Mouse (Mus musculus): Measurements from ENCODE around the gene Ranbp3l. TPM values are rescaled to one million over a fixed set of nuclear protein-coding genes. Genes with fewer than 3 reads are reported as not detected.
A peak's percentile ranks its signal among the peaks of the same experiment; 100 is the strongest.

The Ranbp3l gene
- polyA plus RNA-seq, 1 experiment from 2014 or later, result 0.46 TPM

DNA sequence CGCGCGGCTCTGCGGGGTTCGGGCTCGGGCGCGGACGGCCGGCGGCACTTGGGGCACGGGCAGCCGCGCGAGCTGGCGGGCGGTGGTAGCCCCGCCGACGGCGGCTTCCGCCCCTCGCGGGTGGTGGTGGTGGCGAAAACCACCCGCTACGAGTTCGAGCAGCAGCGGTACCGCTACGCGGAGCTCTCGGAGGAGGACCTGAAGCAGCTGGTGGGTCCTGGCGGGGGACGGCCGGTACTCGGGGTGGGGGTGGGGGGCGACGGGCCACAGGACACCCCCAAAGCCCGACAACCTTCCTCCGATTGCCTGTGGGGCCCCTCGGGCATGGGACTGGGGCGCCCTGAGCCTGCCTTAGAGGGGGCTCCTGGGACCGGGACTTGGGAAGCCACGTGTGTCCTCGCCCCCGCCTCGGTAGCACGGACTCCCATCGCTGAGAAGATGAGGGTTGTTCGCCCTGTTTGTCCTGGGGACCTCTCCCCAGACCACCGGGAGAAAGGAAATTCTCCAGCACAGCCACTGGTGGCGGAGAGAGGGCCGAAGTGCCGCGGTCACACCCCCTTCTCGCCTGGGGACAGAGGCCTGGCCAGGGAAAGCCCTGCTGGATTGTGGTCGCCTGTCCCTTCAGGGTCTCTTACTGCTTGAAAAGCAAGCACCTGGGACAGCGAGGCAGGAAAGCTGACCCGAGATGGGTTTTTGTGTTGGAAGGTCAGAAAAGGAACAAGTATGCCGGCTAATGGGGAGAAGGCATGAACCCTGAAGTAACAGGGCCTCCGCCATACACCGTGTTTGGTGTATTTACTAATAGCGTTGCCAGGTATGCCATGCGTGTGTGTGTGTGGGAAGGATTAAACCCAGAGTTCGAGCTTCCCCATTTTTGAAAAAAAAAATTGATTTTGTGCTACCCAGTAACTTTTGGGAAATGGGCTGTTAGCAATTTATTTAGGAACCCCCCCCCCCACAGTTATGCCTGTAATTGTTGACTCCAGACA lies 104.1 kb downstream of the Ranbp3l start:
- Histone ChIP-seq H3K27me3 (replicated peaks) (no peaks in the 10 kb centered on the region), H3K9me3 (no peaks in the 10 kb centered on the region), H3K27ac (peak overlapping the region; percentile 94), H3K4me2 (peak overlapping the region; percentile 71), H3K4me3 (replicated peaks) (peak overlapping the region; percentile 92), H3K4me1 (peaks cover 21% of the 10 kb centered on the region), H3K9ac (peak overlapping the region; percentile 88), H3K36me3 (no peaks in the 10 kb centered on the region)
- ATAC-seq (ENCODE audit: insufficient read depth, low FRiP score, low read depth), result 0 out of 2 replicates have a peak, but pooled peaks have one; percentile 1
- WGBS, result under 1% methylated on average over 59 of the region's 66 CpGs

DNA sequence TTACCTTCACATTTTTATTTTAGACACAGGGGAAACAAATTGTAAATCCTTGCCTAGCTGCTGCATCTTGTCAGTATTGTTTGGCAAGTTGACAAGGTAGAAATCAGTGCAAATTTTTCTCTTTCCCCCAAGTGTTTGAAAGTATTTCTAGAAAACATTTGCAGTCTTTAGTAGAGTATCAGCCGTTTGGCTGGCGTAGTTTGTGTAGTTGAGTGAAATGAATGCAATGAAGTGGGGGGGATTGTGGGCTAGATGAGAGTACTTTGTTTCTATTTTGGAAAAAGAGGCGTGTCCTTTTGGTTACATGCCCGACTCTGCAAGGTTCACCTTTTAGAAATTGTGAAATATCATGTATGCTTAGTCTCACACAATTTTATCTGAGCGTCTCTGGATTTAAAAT lies 104.9 kb downstream of the Ranbp3l start:
- H3K27me3 ChIP-seq (replicated peaks), result no peaks in the 10 kb centered on the region
- peaks cover 21% of the 10 kb centered on the region for H3K4me1 ChIP-seq
- no peak for ATAC-seq (ENCODE audit: insufficient read depth, low FRiP score, low read depth)
- H3K9ac ChIP-seq, result no peak overlapping the region
- no peaks in the 10 kb centered on the region for H3K36me3 ChIP-seq
- 14% methylated on average over 5 of the region's 5 CpGs for WGBS
- peak overlapping the region; percentile 92 for H3K4me3 ChIP-seq (replicated peaks)
- peak overlapping the region; percentile 94; the same call in 1 of the 2 replicates for H3K27ac ChIP-seq
- H3K9me3 ChIP-seq, result no peaks in the 10 kb centered on the region
- H3K4me2 ChIP-seq, result peak overlapping the region; percentile 71

DNA sequence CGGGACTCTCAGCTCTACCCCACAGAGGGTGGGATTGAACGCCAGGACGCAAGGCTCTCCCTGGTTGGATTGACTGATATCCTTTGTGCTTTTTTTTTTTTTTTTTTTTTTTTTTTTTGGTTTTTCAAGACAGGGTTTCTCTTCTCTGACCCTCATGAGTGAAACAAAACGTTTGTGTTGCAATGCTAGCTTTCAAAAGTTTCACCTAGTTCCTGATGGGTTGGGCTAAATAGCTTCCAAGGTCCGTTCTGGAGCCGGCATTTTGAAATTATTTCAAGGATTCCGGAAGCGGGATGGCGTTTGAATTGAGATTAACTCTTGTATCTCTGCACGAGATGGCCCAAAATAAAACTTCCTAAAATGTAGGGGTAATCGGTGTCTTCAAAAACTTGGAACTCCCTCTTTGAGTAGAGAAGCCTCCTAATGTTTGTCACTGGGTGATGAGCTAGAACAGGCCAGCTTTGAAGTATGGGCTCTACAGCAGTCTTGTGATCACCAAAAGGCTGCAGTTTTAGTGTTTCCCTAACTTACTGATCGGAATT lies 105.4 kb downstream of the Ranbp3l start:
- no peaks in the 10 kb centered on the region for H3K27me3 ChIP-seq (replicated peaks)
- H3K9me3 ChIP-seq, result no peaks in the 10 kb centered on the region
- 23% methylated on average over 12 of the region's 12 CpGs for WGBS
- H3K4me3 ChIP-seq (replicated peaks), result peak overlapping the region; percentile 92
- peaks cover 21% of the 10 kb centered on the region for H3K4me1 ChIP-seq
- H3K9ac ChIP-seq, result no peak overlapping the region
- peak overlapping the region; percentile 71 for H3K4me2 ChIP-seq
- H3K36me3 ChIP-seq, result no peaks in the 10 kb centered on the region
- ATAC-seq (ENCODE audit: insufficient read depth, low FRiP score, low read depth), result no peak
- H3K27ac ChIP-seq, result 0 out of 2 replicates have a peak overlapping the region, but pooled peaks have one; percentile 44

DNA sequence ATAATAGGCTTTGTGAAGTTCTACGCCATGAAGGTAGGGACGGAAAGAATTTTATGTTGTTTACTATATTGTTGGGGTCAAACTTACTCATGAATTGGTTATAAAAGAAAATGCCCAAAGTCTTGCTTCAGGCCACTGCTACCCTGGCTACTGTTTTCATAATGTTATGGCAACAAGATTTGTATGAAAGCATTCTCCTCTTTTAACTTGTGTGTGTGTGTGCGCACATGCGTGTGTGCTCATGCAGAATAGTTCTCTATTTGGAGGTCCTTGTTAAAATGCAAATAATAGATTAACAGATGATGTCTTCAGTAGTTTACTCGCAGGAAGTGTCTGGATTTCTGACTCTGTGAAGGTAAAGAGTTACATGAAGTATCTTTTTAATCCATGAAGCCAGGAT lies 105.9 kb downstream of the Ranbp3l start:
- H3K27me3 ChIP-seq (replicated peaks), result no peaks in the 10 kb centered on the region
- H3K4me2 ChIP-seq, result peak overlapping the region; percentile 71
- no peaks in the 10 kb centered on the region for H3K36me3 ChIP-seq
- H3K9ac ChIP-seq, result no peak overlapping the region
- H3K4me1 ChIP-seq, result peaks cover 23% of the 10 kb centered on the region
- no peak for ATAC-seq (ENCODE audit: insufficient read depth, low FRiP score, low read depth)
- 67% methylated on average over 5 of the region's 5 CpGs for WGBS
- no peak overlapping the region for H3K27ac ChIP-seq
- H3K4me3 ChIP-seq (replicated peaks), result peak overlapping the region; percentile 92; the same call in 1 of the 2 replicates
- no peaks in the 10 kb centered on the region for H3K9me3 ChIP-seq

DNA sequence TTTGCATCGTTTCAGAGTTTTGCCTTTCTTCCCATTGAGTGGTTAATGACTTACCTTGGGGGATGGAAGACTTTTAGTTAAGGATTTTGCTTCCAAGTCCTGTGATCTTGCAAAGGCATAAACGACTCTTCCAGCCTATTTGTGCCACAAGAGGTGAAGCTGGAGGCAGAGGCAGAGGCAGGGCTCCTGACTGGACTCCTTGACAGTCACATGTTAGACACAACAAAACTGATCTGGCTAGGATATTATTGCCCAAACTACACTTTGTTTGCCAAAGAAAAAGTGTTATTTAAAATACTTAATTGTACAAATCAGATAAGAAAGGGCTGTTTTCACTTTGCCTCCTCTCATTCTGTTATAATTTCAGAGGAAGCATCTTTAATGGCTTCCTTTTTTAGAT lies 106.4 kb downstream of the Ranbp3l start:
- H3K36me3 ChIP-seq, result no peaks in the 10 kb centered on the region
- H3K27me3 ChIP-seq (replicated peaks), result no peaks in the 10 kb centered on the region
- ATAC-seq (ENCODE audit: insufficient read depth, low FRiP score, low read depth), result no peak
- peak overlapping the region; percentile 27; the same call in 1 of the 2 replicates for H3K27ac ChIP-seq
- no peak overlapping the region for H3K9ac ChIP-seq
- H3K4me2 ChIP-seq, result no peak overlapping the region
- H3K4me1 ChIP-seq, result peaks cover 25% of the 10 kb centered on the region
- H3K4me3 ChIP-seq (replicated peaks), result no peak overlapping the region
- WGBS, result 22% methylated on average over 2 of the region's 2 CpGs
- no peaks in the 10 kb centered on the region for H3K9me3 ChIP-seq

DNA sequence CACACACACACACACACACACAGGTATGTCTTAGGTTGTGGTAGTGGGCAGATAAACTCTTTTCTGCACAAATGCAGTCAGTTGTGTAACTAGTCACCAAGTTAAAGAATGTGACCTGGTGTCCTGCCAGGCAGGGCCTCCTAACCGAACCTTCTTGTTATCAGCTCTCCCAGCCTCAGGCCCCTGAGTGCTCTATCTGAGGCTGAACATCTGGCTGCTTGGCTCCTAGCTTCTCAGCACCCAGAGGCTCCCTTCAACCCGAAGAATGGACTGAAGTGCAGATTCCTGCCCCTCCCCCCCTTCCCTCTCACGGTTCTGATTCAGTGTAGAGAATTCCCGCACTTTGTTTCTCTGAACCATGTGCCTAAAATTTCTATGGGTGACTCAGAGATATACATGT lies 106.9 kb downstream of the Ranbp3l start:
- Histone ChIP-seq H3K4me3 (replicated peaks) (no peak overlapping the region), H3K27ac (peak overlapping the region; percentile 31; the same call in 1 of the 2 replicates), H3K4me1 (peaks cover 27% of the 10 kb centered on the region), H3K36me3 (no peaks in the 10 kb centered on the region), H3K4me2 (peak overlapping the region; percentile 11), H3K9ac (no peak overlapping the region), H3K27me3 (replicated peaks) (no peaks in the 10 kb centered on the region), H3K9me3 (no peaks in the 10 kb centered on the region)
- ATAC-seq (ENCODE audit: insufficient read depth, low FRiP score, low read depth), result peak; percentile 58
- 7% methylated on average over 4 of the region's 4 CpGs for WGBS

DNA sequence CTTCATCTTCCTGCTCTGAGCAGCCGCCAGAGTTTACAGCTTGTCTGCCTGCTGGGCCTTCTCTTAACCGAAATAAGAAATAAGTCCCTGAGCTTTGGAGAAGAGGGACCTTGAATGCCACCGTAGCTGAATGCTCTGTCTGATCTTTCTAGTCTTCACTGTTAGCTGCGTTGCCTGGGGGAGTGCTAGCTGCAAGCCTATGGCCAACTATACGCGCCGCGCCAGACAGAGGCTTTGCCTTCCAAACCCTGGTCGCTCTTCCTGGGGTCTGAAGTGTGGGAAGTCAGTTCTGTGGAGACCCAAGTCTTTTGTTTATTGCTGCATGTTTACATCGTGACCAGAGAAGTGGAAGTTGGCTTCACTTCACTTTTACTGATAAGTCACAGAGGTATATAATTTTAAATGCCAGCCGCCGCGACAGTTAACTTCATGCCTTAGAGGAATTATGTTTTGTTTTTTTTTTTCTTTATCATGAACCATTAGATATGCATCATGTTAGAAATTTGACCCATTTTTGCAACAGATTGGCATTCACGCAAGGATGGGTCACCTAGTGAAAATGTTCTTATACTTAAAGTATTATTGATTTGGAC lies 108.0 kb downstream of the Ranbp3l start:
- Histone ChIP-seq H3K9ac (no peak overlapping the region), H3K9me3 (no peaks in the 10 kb centered on the region), H3K36me3 (no peaks in the 10 kb centered on the region), H3K4me1 (peaks cover 27% of the 10 kb centered on the region), H3K4me3 (replicated peaks) (no peak overlapping the region), H3K4me2 (no peak overlapping the region), H3K27ac (no peak overlapping the region), H3K27me3 (replicated peaks) (no peaks in the 10 kb centered on the region)
- ATAC-seq (ENCODE audit: insufficient read depth, low FRiP score, low read depth), result no peak
- WGBS, result 44% methylated on average over 14 of the region's 14 CpGs

DNA sequence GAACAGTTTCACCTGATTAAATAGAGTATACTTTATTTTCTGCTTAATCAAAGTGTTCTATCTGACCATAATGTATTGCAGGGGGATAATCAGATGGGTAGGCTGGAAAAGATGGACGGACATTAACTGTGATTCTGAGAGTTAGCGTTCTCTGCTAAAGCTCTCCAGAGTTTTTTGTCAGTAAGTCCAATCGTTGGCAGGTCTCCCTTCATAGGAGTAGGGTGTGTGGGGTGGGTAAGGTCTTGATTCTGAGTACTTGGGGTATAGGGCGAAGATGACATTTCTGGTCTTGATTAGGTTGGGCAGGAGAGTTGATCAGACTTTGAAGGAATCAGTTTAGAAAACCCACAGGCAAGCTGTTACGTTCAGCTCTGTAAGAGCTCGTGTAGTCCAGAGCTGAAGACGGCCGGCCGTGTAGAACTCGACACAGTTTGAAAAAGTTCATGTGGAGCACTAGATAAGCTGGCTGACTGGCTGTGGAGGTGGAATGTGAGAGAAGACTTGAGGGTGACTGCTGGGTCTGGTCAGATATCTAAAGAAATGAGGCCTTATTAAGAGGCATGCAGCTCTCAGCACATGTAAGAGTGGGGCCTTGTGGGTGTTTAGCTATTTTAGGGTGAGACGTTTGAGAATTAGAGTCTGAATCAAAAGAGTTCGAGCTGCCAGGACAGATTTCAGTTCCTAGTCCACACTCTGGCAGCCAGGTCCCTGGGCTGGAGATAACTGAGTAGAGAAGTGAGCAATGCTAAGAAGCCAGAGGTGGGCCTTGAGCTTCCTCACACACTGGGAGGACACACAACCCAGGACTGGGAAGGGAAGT lies 110.9 kb downstream of the Ranbp3l start:
- Histone ChIP-seq H3K4me2 (no peak overlapping the region), H3K4me1 (peaks cover 22% of the 10 kb centered on the region), H3K27me3 (replicated peaks) (no peaks in the 10 kb centered on the region), H3K9me3 (no peaks in the 10 kb centered on the region), H3K4me3 (replicated peaks) (no peak overlapping the region), H3K9ac (no peak overlapping the region), H3K27ac (peak overlapping the region; percentile 49), H3K36me3 (no peaks in the 10 kb centered on the region)
- peak; percentile 59; the same call in 1 of the 2 replicates for ATAC-seq (ENCODE audit: insufficient read depth, low FRiP score, low read depth)
- WGBS, result 54% methylated on average over 12 of the region's 12 CpGs

DNA sequence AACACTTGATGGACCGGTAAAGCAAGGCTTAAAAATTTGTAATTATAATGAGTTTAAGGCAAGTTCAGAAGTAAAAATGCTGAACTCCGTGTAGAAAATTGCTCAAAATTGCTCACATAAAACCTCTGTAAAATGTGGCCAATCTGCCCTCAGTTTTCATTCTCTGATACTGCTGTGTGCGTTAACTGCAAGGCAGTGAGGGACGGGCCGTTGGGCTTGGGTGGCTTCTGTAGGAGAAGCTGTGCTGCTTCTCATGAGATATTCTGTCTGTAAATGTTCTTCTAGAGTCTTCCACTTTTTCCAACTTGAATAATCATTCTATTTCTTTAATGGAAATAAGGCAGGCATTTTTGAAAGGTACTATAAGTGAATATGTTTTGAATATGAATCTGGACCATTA lies 111.9 kb downstream of the Ranbp3l start:
- no peak overlapping the region for H3K4me3 ChIP-seq (replicated peaks)
- H3K9ac ChIP-seq, result no peak overlapping the region
- WGBS, result 47% methylated on average over 5 of the region's 5 CpGs
- peaks cover 15% of the 10 kb centered on the region for H3K4me1 ChIP-seq
- no peak overlapping the region for H3K4me2 ChIP-seq
- H3K9me3 ChIP-seq, result no peaks in the 10 kb centered on the region
- H3K27me3 ChIP-seq (replicated peaks), result no peaks in the 10 kb centered on the region
- no peak for ATAC-seq (ENCODE audit: insufficient read depth, low FRiP score, low read depth)
- no peaks in the 10 kb centered on the region for H3K36me3 ChIP-seq
- H3K27ac ChIP-seq, result peak overlapping the region; percentile 44; the same call in 1 of the 2 replicates

DNA sequence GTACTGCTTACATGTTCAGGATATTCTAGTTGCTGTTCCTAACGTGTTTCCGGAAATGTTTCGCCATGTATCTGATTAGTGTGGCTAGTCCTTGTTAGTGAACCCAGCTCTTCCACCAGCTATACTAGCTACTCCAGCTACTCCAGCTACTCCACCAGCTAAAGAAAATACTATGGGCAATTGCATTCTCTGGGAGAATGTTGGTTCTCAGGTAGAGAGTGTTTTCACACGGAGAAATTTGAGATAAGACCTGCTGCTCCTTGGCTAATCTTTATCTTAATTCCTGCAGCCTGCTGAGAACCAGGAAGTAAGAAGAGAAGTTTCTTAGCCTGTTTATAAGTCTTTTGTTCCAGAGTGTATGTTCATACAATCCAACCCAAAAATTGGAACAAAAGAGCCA lies 112.5 kb downstream of the Ranbp3l start:
- Histone ChIP-seq H3K4me3 (replicated peaks) (no peak overlapping the region), H3K27me3 (replicated peaks) (no peaks in the 10 kb centered on the region), H3K27ac (peak overlapping the region; percentile 40), H3K36me3 (no peaks in the 10 kb centered on the region), H3K9ac (no peak overlapping the region), H3K4me2 (peak overlapping the region; percentile 19; the same call in 1 of the 2 replicates), H3K9me3 (no peaks in the 10 kb centered on the region), H3K4me1 (peaks cover 10% of the 10 kb centered on the region)
- peak; percentile 48; the same call in 1 of the 2 replicates for ATAC-seq (ENCODE audit: insufficient read depth, low FRiP score, low read depth)
- WGBS, result 53% methylated on average over 4 of the region's 4 CpGs

DNA sequence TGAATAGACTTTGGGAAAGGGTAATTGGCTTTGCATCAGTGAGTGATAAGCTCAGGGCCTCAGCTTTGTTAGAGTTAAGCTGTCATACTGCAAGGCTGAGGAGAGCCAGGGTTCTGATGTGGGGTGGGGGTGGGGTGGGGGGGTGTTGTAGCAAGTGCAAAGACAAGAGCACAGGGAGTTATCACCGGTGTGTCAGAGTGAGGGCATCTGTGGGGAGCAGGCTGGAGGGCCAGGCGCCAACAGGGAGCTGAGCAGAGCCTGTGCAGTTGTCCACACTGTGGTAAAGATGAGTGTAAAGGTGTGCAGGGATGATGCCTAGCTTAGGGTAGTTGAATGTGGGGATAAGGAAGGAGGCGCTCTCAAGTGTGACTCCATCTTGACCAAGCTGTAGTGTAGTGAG lies 113.5 kb downstream of the Ranbp3l start:
- Histone ChIP-seq H3K9me3 (no peaks in the 10 kb centered on the region), H3K27ac (no peak overlapping the region), H3K36me3 (no peaks in the 10 kb centered on the region), H3K27me3 (replicated peaks) (no peaks in the 10 kb centered on the region), H3K9ac (no peak overlapping the region), H3K4me1 (peaks cover 8% of the 10 kb centered on the region), H3K4me2 (no peak overlapping the region), H3K4me3 (replicated peaks) (no peak overlapping the region)
- peak; percentile 38; the same call in 1 of the 2 replicates for ATAC-seq (ENCODE audit: insufficient read depth, low FRiP score, low read depth)
- 72% methylated on average over 3 of the region's 3 CpGs for WGBS

Measured in stomach, embryonic 15.5 days (tissue).